Mouse (Mus musculus): Measurements from ENCODE around the gene Fam118a.

DNA sequence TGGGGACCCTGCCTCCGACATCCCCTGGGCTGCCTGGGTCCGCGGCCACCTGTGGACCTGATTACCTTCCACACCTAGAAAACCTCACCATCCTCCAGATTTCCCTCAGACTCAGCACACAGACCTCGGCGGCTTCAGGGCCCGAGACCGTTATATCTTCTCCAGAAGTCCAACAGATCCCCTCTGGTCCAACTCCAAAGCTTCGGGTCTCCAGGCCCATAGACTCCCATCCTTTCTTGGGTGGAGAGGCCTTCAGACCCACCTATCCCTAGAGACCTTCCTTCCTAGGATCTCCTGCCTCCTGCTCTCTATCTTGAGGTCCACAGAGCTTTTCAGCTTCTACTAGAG, 8.6 kb downstream of the Fam118a start:
- TF ChIP-seq CTCF (IDR thresholded peaks at IDR 0.05; ENCODE audit: low read depth, low read length), result no peak
- no peak for TF ChIP-seq TAL1 (conservative IDR thresholded peaks at IDR 0.05; ENCODE audit: low read depth, low read length)
- no peak for TF ChIP-seq POLR2AphosphoS5 (IDR thresholded peaks at IDR 0.05; ENCODE audit: insufficient replicate concordance, low read depth, low read length)
